Mouse (Mus musculus): Measurements from ENCODE around the gene Tmem100. TPM values are rescaled to one million over a fixed set of nuclear protein-coding genes. Genes with fewer than 3 reads are reported as not detected.

Tmem100 gene
- polyA plus RNA-seq, 2 experiments, result 0.13 to 0.24 TPM

- no peaks in the 10 kb centered on the region; the same call in none of the 2 replicates for H3K27me3 ChIP-seq (ENCODE audit: control insufficient read depth, insufficient read depth, low read length)
- H3K9me3 ChIP-seq (ENCODE audit: control insufficient read depth, low read length), result no peaks in the 10 kb centered on the region
- 15% methylated on average over 8 of the region's 8 CpGs for WGBS (ENCODE audit: insufficient replicate concordance)
- ATAC-seq (ENCODE audit: insufficient read depth) (no peak), DNase-seq (ENCODE audit: low read depth in 3 of 3, low spot score in 3 of 3) (no peak)
- no peaks in the 10 kb centered on the region for H3K36me3 ChIP-seq (replicated peaks; ENCODE audit: control insufficient read depth, insufficient read depth, low read depth)
- H3K4me1 ChIP-seq (replicated peaks; ENCODE audit: control insufficient read depth in 2 of 2, insufficient read depth in 2 of 2, low read length in 1 of 2), result peaks cover 0 to 2% of the 10 kb centered on the region in 2 experiments; a peak in 1 of 4 replicates
- TF ChIP-seq EP300 (IDR thresholded peaks at IDR 0.05; ENCODE audit: low read depth), result no peak
- no peak for TF ChIP-seq CTCF (IDR thresholded peaks at IDR 0.05; ENCODE audit: low read depth)
- no peak overlapping the region for H3K4me3 ChIP-seq (ENCODE audit: insufficient read depth in 1 of 2, low read depth in 2 of 2, low read length in 2 of 2)
- no peak overlapping the region for H3K4me2 ChIP-seq (ENCODE audit: low read depth)
- H3K9ac ChIP-seq (replicated peaks), result no peak overlapping the region
- no peak overlapping the region for H3K27ac ChIP-seq
These were observed 2.7 kb downstream of the Tmem100 start for GRCm38 (mm10) chr11:90032807-90033206.

GRCm38 (mm10) chr11:90033442-90033841, 3.3 kb downstream of the Tmem100 start:
- DNase-seq (ENCODE audit: low read depth in 3 of 3, low spot score in 3 of 3), result no peak
- TF ChIP-seq CTCF (IDR thresholded peaks at IDR 0.05; ENCODE audit: low read depth), result no peak
- no peak for TF ChIP-seq EP300 (IDR thresholded peaks at IDR 0.05; ENCODE audit: low read depth)
- H3K4me2 ChIP-seq (ENCODE audit: low read depth), result no peak overlapping the region

GRCm38 (mm10) chr11:90034646-90035045, 4.5 kb downstream of the Tmem100 start:
- ATAC-seq (ENCODE audit: insufficient read depth), result no peak
- TF ChIP-seq EP300 (IDR thresholded peaks at IDR 0.05; ENCODE audit: low read depth), result no peak
- TF ChIP-seq CTCF (IDR thresholded peaks at IDR 0.05; ENCODE audit: low read depth), result no peak
- no peaks in the 10 kb centered on the region for H3K36me3 ChIP-seq (replicated peaks; ENCODE audit: control insufficient read depth, insufficient read depth, low read depth)
- WGBS (ENCODE audit: insufficient replicate concordance), result 65% methylated on average over 12 of the region's 12 CpGs
- DNase-seq (ENCODE audit: low read depth in 3 of 3, low spot score in 3 of 3), result no peak
- H3K27me3 ChIP-seq (ENCODE audit: control insufficient read depth, insufficient read depth, low read length), result no peaks in the 10 kb centered on the region; the same call in none of the 2 replicates
- H3K4me3 ChIP-seq (ENCODE audit: insufficient read depth in 1 of 2, low read depth in 2 of 2, low read length in 2 of 2), result no peak overlapping the region
- no peaks in the 10 kb centered on the region for H3K9me3 ChIP-seq (ENCODE audit: control insufficient read depth, low read length)
- H3K27ac ChIP-seq, result no peak overlapping the region
- peaks cover 0 to 2% of the 10 kb centered on the region in 2 experiments; a peak in 1 of 4 replicates for H3K4me1 ChIP-seq (replicated peaks; ENCODE audit: control insufficient read depth in 2 of 2, insufficient read depth in 2 of 2, low read length in 1 of 2)
- H3K4me2 ChIP-seq (ENCODE audit: low read depth), result no peak overlapping the region
- no peak overlapping the region for H3K9ac ChIP-seq (replicated peaks)

More at GRCm38 (mm10) chr11:90033442-90033841, 3.3 kb downstream of the Tmem100 start:
- ATAC-seq (ENCODE audit: insufficient read depth), result no peak
- H3K27me3 ChIP-seq (ENCODE audit: control insufficient read depth, insufficient read depth, low read length), result no peaks in the 10 kb centered on the region; the same call in none of the 2 replicates
- H3K27ac ChIP-seq, result no peak overlapping the region
- 52% methylated on average over 5 of the region's 5 CpGs for WGBS (ENCODE audit: insufficient replicate concordance)
- H3K4me3 ChIP-seq (ENCODE audit: insufficient read depth in 1 of 2, low read depth in 2 of 2, low read length in 2 of 2), result no peak overlapping the region
- no peaks in the 10 kb centered on the region for H3K9me3 ChIP-seq (ENCODE audit: control insufficient read depth, low read length)
- H3K9ac ChIP-seq (replicated peaks), result no peak overlapping the region
- H3K36me3 ChIP-seq (replicated peaks; ENCODE audit: control insufficient read depth, insufficient read depth, low read depth), result no peaks in the 10 kb centered on the region
- H3K4me1 ChIP-seq (replicated peaks; ENCODE audit: control insufficient read depth in 2 of 2, insufficient read depth in 2 of 2, low read length in 1 of 2), result peaks cover 0 to 2% of the 10 kb centered on the region in 2 experiments; a peak in 1 of 4 replicates

- TF ChIP-seq CTCF (IDR thresholded peaks at IDR 0.05; ENCODE audit: low read depth) (no peak), EP300 (IDR thresholded peaks at IDR 0.05; ENCODE audit: low read depth) (no peak)
- 67% methylated on average over 14 of the region's 14 CpGs for WGBS (ENCODE audit: insufficient replicate concordance)
- Histone ChIP-seq H3K27me3 (ENCODE audit: control insufficient read depth, insufficient read depth, low read length) (no peaks in the 10 kb centered on the region; the same call in none of the 2 replicates), H3K4me2 (ENCODE audit: low read depth) (no peak overlapping the region), H3K27ac (no peak overlapping the region), H3K9ac (replicated peaks) (no peak overlapping the region), H3K4me3 (ENCODE audit: insufficient read depth in 1 of 2, low read depth in 2 of 2, low read length in 2 of 2) (no peak overlapping the region), H3K9me3 (ENCODE audit: control insufficient read depth, low read length) (no peaks in the 10 kb centered on the region), H3K4me1 (replicated peaks; ENCODE audit: control insufficient read depth in 2 of 2, insufficient read depth in 2 of 2, low read length in 1 of 2) (no peaks in the 10 kb centered on the region), H3K36me3 (replicated peaks; ENCODE audit: control insufficient read depth, insufficient read depth, low read depth) (no peaks in the 10 kb centered on the region)
- ATAC-seq (ENCODE audit: insufficient read depth) (no peak), DNase-seq (ENCODE audit: low read depth in 3 of 3, low spot score in 3 of 3) (no peak)
These were observed 5.4 kb downstream of the Tmem100 start for GRCm38 (mm10) chr11:90035532-90035931.

GRCm38 (mm10) chr11:90036416-90036815, 6.3 kb downstream of the Tmem100 start:
- Histone ChIP-seq H3K36me3 (replicated peaks; ENCODE audit: control insufficient read depth, insufficient read depth, low read depth) (no peaks in the 10 kb centered on the region), H3K4me2 (ENCODE audit: low read depth) (no peak overlapping the region), H3K27ac (no peak overlapping the region), H3K27me3 (ENCODE audit: control insufficient read depth, insufficient read depth, low read length) (no peaks in the 10 kb centered on the region; the same call in none of the 2 replicates), H3K9ac (replicated peaks) (no peak overlapping the region), H3K4me3 (ENCODE audit: insufficient read depth in 1 of 2, low read depth in 2 of 2, low read length in 2 of 2) (no peak overlapping the region), H3K4me1 (replicated peaks; ENCODE audit: control insufficient read depth in 2 of 2, insufficient read depth in 2 of 2, low read length in 1 of 2) (no peaks in the 10 kb centered on the region), H3K9me3 (ENCODE audit: control insufficient read depth, low read length) (no peaks in the 10 kb centered on the region)
- 55% methylated on average over 4 of the region's 4 CpGs for WGBS (ENCODE audit: insufficient replicate concordance)
- ATAC-seq (ENCODE audit: insufficient read depth) (no peak), DNase-seq (ENCODE audit: low read depth in 3 of 3, low spot score in 3 of 3) (no peak)
- TF ChIP-seq CTCF (IDR thresholded peaks at IDR 0.05; ENCODE audit: low read depth) (peak; percentile 62), EP300 (IDR thresholded peaks at IDR 0.05; ENCODE audit: low read depth) (no peak)
